Mouse (Mus musculus) spleen, adult 12 weeks (tissue): ENCODE data around the gene Gm17416.

Experiments
- DNase-seq: peaks from one replicate; pipeline ENCODE4 v3.0.0; 2022; ENCODE audit warnings: low spot score

Gm17416 gene

GRCm38 (mm10) chr2:152569038-152569437 is at the start of gene Gm17416:
TSS of gene Gm17416 (plus strand) at chr2:152569338.
- no peak for DNase-seq

- DNase-seq = no peak
Observed at GRCm38 (mm10) chr2:152539944-152540710, 29.0 kb upstream of the Gm17416 start, which contains the start of gene Defb29. TSS of gene Defb29 (minus strand) at chr2:152540098.

- no peak for DNase-seq
Observed at GRCm38 (mm10) chr2:152541979-152542378, 27.2 kb upstream of the Gm17416 start.

- DNase-seq = no peak
Observed at GRCm38 (mm10) chr2:152542897-152543296, 26.2 kb upstream of the Gm17416 start.

- DNase-seq = no peak
Observed at GRCm38 (mm10) chr2:152543478-152543877, 25.7 kb upstream of the Gm17416 start.

- no peak for DNase-seq
Observed at GRCm38 (mm10) chr2:152544691-152545090, 24.4 kb upstream of the Gm17416 start.

GRCm38 (mm10) chr2:152548124-152548523 is 21.0 kb upstream of the Gm17416 start:
- DNase-seq = no peak

- no peak for DNase-seq
Observed at GRCm38 (mm10) chr2:152553774-152554423, 15.2 kb upstream of the Gm17416 start.

GRCm38 (mm10) chr2:152556655-152557054 is 12.5 kb upstream of the Gm17416 start:
- no peak for DNase-seq

GRCm38 (mm10) chr2:152569881-152570280 is 743 bp downstream of the Gm17416 start:
- DNase-seq = no peak

- DNase-seq = no peak
Observed at GRCm38 (mm10) chr2:152570313-152570712, 1.2 kb downstream of the Gm17416 start.

GRCm38 (mm10) chr2:152572114-152572794 is 3.1 kb downstream of the Gm17416 start, which contains the start of gene Defb21:
TSS of gene Defb21 (plus strand) at chr2:152572744.
- DNase-seq = no peak

GRCm38 (mm10) chr2:152573484-152573883 is 4.3 kb downstream of the Gm17416 start:
- DNase-seq = no peak

GRCm38 (mm10) chr2:152580107-152580506 is 11.0 kb downstream of the Gm17416 start, which contains the start of gene Defb19:
TSS of gene Defb19 (minus strand) at chr2:152580312.
- no peak for DNase-seq

- DNase-seq = no peak
Observed at GRCm38 (mm10) chr2:152580612-152581011, 11.5 kb downstream of the Gm17416 start.

- DNase-seq = no peak
Observed at GRCm38 (mm10) chr2:152586926-152587560, 17.9 kb downstream of the Gm17416 start.

GRCm38 (mm10) chr2:152588450-152588849 is 19.3 kb downstream of the Gm17416 start:
- DNase-seq = no peak

GRCm38 (mm10) chr2:152589021-152589420 is 19.9 kb downstream of the Gm17416 start:
- no peak for DNase-seq

- no peak for DNase-seq
Observed at GRCm38 (mm10) chr2:152599299-152599698, 30.2 kb downstream of the Gm17416 start, which contains the start of gene Defb45. TSS of gene Defb45 (minus strand) at chr2:152599399.

GRCm38 (mm10) chr2:152600076-152600475 is 30.9 kb downstream of the Gm17416 start:
- DNase-seq = no peak

GRCm38 (mm10) chr2:152601275-152601960 is 32.3 kb downstream of the Gm17416 start:
- DNase-seq = no peak
